Mouse (Mus musculus): ENCODE results near the gene Ttc36. TPM values are rescaled to one million over a fixed set of nuclear protein-coding genes. Genes with fewer than 3 reads are reported as not detected.

Ttc36 gene
- polyA plus RNA-seq (2016; fragmentation: Nextera tagmentation; extraction: Ambion mirVana) = 0.50 TPM in 1 of 2 replicates, not detected in the other

DNA sequence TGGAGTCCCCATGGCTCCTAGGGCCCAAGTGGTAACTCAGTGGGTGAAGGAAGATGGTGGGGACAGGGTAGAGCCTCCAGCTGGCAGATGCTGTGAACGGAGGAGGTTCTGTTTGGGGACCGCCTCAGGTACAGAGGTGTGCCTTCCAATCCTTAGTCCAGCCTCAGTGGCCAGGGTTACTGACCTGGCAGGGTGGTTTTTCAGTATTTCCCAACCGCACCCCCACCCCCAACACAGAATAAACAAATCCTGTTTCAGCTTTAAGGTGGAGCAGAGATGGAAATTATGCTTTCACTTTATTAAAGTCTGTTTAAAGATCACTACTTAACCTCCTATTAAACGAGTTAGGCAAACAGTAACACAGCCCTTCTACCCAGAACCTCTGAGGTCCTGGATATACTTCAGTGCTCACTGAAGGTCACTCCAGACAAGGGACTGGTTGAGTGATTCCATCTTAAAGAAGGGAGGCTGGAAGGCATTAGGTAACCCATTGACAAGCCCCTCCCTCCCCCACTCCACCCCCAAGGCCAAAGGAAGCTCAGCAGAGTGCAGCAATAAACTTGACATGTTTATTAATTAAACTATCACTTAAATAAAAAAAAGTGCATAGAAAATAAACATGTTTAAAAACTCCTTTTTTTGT, at the start of gene Ttc36:
Gene Ttc36 (minus strand): TSS at position 265 of the 643 bp plus-strand sequence.
- no peak within 1 kb of the TSS for H3K27ac ChIP-seq
- H3K9me3 ChIP-seq = no peaks in the 10 kb centered on the region
- no peak for DNase-seq (ENCODE audit: low spot score)
- peaks cover 23% of the 10 kb centered on the region for H3K4me1 ChIP-seq
- WGBS = 75% methylated on average over 4 of the region's 4 CpGs
- H3K4me3 ChIP-seq = no peak within 1 kb of the TSS
- H3K36me3 ChIP-seq = peaks cover 33% of the 10 kb centered on the region
- H3K27me3 ChIP-seq (ENCODE audit: insufficient read depth, poor library complexity, severe bottlenecking) = peaks cover 28% of the 10 kb centered on the region

DNA sequence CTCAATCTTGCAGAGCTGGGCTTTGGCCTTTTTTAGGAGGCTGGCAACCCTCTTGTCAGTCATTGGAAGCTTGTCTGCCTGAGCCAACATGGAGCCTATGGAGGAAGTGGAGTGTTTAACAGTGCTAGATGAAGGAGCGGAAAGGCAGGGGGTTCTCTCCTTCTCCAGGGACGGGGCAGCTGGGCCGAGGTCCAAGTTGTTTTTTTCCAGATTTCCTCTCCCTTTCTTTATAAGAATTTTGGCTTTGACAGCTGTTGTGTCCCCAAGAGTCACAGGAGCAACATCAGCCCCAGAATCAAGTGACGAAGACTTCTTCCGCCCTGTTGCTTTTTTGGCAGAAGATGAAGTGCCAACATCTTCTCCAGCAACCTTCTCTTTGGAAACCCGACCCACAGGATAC, 44.6 kb upstream of the Ttc36 start:
- H3K4me1 ChIP-seq = no peaks in the 10 kb centered on the region
- no peak for DNase-seq (ENCODE audit: low spot score)
- H3K9me3 ChIP-seq = no peaks in the 10 kb centered on the region
- no peaks in the 10 kb centered on the region for H3K27me3 ChIP-seq (ENCODE audit: insufficient read depth, poor library complexity, severe bottlenecking)
- peaks cover 82% of the 10 kb centered on the region for H3K36me3 ChIP-seq
- 93% methylated on average over 6 of the region's 6 CpGs for WGBS
- no peak overlapping the region for H3K27ac ChIP-seq
- no peak overlapping the region for H3K4me3 ChIP-seq

DNA sequence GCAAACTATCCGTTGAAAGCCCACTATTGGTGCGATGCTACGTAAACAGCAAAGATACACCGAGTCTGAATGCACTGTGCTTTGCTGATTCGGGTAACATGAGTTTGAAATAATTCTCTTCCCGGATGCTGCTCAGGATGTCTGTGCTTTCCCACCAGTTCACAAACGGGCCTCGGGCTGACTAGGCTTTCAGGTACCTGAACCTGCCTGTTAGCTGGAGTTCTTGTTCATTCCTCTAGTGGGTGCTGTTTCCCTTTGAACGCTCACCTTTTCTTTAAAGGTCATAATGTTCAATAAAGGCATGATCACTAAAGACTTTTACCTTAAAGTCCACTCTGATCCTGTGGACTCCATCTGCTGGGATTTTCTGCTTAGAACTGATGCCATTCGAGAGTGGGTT, 38.4 kb upstream of the Ttc36 start:
- Histone ChIP-seq H3K27me3 (ENCODE audit: insufficient read depth, poor library complexity, severe bottlenecking) (no peaks in the 10 kb centered on the region), H3K9me3 (no peaks in the 10 kb centered on the region), H3K27ac (no peak overlapping the region), H3K36me3 (peaks cover 90% of the 10 kb centered on the region), H3K4me1 (no peaks in the 10 kb centered on the region), H3K4me3 (no peak overlapping the region)
- WGBS = 87% methylated on average over 10 of the region's 10 CpGs
- no peak for DNase-seq (ENCODE audit: low spot score)

DNA sequence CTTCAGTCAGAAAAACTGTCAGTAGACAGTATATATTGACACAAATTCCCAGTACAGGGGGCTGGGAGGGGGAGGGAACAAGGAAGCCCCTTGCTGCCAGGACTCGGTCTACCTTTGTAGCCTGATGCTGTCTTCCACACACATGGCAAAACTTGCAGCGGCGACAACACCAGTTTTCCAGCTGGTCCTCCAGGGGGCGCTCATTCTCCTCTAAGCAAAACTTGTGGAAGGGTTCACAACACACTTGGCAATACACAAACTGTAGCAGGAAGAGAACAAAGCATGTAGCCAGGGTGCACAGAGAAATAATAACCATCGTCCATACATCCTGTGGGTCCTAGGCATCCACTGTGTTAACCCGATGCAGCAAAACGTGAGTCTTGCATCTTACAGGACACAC, 33.6 kb upstream of the Ttc36 start:
- Histone ChIP-seq H3K36me3 (peaks cover 92% of the 10 kb centered on the region), H3K9me3 (no peaks in the 10 kb centered on the region), H3K4me3 (no peak overlapping the region), H3K27ac (no peak overlapping the region), H3K27me3 (ENCODE audit: insufficient read depth, poor library complexity, severe bottlenecking) (no peaks in the 10 kb centered on the region), H3K4me1 (no peaks in the 10 kb centered on the region)
- peak; percentile 82 for DNase-seq (ENCODE audit: low spot score)
- WGBS = 56% methylated on average over 7 of the region's 7 CpGs

DNA sequence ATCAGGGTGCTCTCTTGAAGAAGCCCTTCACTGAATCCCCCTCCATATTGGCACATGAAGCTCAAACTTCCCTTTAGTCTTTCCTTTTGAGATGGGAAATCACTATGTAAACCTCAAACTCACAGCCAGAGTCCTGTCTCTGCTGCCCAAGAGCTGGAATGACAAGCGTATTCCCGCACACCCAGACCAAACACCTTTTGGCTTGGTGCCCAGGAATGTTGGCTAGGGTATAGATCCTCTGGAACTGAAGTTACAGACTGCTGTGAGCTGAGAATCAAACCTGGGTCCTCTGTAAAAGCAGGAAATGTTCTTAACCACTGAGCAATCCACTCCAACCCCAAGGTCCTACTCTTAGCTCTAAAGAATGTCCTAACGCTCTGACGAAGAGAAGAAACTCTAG, 29.5 kb upstream of the Ttc36 start:
- 86% methylated on average over 4 of the region's 4 CpGs for WGBS
- Histone ChIP-seq H3K4me3 (no peak overlapping the region), H3K36me3 (peaks cover 93% of the 10 kb centered on the region), H3K27ac (no peak overlapping the region), H3K9me3 (no peaks in the 10 kb centered on the region), H3K27me3 (ENCODE audit: insufficient read depth, poor library complexity, severe bottlenecking) (no peaks in the 10 kb centered on the region), H3K4me1 (no peaks in the 10 kb centered on the region)
- no peak for DNase-seq (ENCODE audit: low spot score)

DNA sequence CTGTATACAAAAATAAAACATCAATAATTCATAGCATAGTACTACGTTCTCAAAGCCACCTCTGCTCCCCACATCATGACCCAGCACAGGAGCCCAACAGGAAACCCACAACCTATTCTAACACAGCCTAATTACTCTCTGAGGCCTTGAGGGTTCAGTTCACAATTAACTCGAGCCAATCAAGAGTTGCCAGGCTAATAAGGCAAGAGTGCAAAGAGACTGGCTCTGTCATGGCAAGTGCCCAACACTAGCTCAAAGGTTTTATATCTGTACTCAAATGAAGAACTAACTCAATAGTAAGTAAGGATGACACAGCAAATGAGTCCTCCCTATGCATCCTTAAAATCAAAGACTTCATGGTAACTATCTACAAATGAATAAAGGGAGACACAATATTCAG, 27.6 kb upstream of the Ttc36 start:
- no peak overlapping the region for H3K4me3 ChIP-seq
- DNase-seq (ENCODE audit: low spot score) = no peak
- 86% methylated on average over 2 of the region's 2 CpGs for WGBS
- H3K4me1 ChIP-seq = no peaks in the 10 kb centered on the region
- H3K27me3 ChIP-seq (ENCODE audit: insufficient read depth, poor library complexity, severe bottlenecking) = no peaks in the 10 kb centered on the region
- peaks cover 97% of the 10 kb centered on the region for H3K36me3 ChIP-seq
- no peaks in the 10 kb centered on the region for H3K9me3 ChIP-seq
- no peak overlapping the region for H3K27ac ChIP-seq

DNA sequence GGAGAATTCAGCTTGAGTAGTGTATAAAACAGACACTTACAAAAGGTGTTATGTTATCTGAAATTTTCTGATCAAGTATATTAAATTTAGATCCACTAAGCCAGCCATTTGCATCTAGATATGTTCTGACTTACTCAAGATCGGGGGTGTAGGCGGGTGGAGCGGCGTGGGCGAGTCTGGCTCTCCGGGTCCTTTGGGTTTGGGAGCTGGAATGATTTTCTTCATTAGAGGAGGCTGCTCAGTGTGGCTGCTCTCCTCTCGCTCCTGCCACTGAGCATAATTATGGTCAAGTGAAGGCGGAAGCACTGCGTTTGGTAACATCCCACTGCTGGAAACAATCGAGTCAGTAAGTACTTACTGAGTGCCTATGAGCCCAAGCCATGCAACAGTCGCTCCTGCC, 26.1 kb upstream of the Ttc36 start:
- H3K4me1 ChIP-seq = no peaks in the 10 kb centered on the region
- no peak for DNase-seq (ENCODE audit: low spot score)
- H3K4me3 ChIP-seq = no peak overlapping the region
- no peaks in the 10 kb centered on the region for H3K27me3 ChIP-seq (ENCODE audit: insufficient read depth, poor library complexity, severe bottlenecking)
- no peaks in the 10 kb centered on the region for H3K9me3 ChIP-seq
- H3K27ac ChIP-seq = no peak overlapping the region
- peaks cover 97% of the 10 kb centered on the region for H3K36me3 ChIP-seq
- 96% methylated on average over 11 of the region's 11 CpGs for WGBS

DNA sequence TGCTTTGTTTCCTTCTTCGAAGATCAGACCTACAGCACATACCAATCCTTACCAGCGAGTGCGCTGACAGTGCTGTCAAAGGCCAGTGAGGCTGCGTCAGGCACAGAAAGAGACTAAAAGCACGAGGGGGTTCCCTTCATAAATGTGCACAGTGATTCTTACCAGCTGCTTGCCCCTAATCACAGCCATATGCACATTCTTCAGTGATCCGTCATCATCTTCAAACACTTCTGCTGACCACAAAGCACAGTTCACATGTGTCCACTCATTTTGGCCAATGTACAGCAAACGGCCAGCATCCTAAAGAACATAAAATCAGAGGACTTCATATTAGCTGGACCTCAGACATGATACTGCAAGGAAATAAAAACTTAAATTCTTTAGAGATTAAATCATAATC, 23.8 kb upstream of the Ttc36 start:
- DNase-seq (ENCODE audit: low spot score) = no peak
- Histone ChIP-seq H3K27ac (no peak overlapping the region), H3K4me1 (no peaks in the 10 kb centered on the region), H3K9me3 (no peaks in the 10 kb centered on the region), H3K36me3 (peaks cover 97% of the 10 kb centered on the region), H3K4me3 (no peak overlapping the region), H3K27me3 (ENCODE audit: insufficient read depth, poor library complexity, severe bottlenecking) (no peaks in the 10 kb centered on the region)
- 88% methylated on average over 7 of the region's 7 CpGs for WGBS

DNA sequence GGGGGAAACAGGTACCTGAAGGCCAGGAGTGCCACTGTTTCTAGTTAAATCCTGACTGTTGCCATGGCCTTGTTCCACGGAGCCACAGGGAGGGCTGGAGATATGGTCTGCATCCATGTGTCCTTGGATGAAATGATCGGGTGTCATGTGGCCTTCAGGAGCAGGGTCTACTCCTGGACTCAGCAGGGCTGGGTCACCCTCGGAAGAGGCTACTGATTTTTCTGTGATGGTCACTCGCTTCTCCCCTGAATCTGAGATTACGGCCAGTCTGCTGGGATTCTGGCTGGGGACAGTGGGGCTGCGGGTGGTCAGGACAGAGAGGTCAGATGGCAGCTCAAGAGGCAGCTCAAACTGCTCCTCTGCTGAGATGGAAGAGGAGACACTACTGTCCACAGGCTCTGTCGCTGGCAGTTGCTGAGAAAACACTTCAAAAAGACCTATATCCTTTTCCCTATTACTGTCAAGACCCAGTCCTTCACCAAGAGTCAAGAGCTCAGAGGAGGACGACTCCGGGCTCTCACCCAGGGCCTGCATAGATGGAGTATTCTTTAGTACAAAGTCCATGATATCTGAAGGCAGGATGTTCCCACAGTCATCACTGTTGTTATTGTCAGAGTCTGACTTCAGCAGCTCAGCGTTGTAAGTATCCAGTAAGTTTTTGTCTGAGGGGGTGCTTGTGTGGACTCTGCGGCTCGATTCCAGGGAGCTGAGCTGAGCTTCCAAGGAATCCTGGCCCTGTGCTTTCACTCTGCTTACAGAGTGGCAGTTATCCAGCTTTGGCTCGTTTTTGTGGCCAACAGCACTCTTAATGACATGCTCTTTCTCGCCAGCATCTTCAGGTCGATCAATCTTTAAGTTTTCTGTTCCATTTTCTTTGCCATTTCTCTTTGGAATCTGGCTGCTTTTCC, 17.3 kb upstream of the Ttc36 start:
- no peak for DNase-seq (ENCODE audit: low spot score)
- no peak overlapping the region for H3K27ac ChIP-seq
- peaks cover 100% of the 10 kb centered on the region for H3K36me3 ChIP-seq
- no peaks in the 10 kb centered on the region for H3K9me3 ChIP-seq
- no peak overlapping the region for H3K4me3 ChIP-seq
- no peaks in the 10 kb centered on the region for H3K4me1 ChIP-seq
- WGBS = 93% methylated on average over 15 of the region's 15 CpGs
- no peaks in the 10 kb centered on the region for H3K27me3 ChIP-seq (ENCODE audit: insufficient read depth, poor library complexity, severe bottlenecking)

DNA sequence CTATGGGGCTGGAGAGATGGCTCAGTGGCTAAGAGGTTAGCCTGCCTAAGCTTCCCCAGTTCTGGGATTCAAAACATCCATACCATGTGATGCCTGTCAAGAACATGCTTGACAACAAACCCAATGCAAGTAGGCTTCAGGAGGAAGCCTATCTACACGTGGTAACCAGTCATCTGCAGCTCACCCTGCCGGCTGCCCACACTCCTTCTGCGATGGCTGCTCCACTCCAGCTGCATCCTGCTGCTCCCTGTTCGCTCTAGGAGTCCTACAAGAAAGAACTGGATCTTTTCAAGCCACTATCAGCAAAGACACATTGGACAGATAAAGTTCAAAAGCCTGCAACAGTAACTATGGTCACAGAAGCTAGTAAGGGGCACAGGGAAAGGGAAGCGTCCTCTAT, 14.7 kb upstream of the Ttc36 start:
- no peak for DNase-seq (ENCODE audit: low spot score)
- Histone ChIP-seq H3K27ac (no peak overlapping the region), H3K4me3 (no peak overlapping the region), H3K9me3 (no peaks in the 10 kb centered on the region), H3K36me3 (peaks cover 100% of the 10 kb centered on the region), H3K27me3 (ENCODE audit: insufficient read depth, poor library complexity, severe bottlenecking) (no peaks in the 10 kb centered on the region), H3K4me1 (no peaks in the 10 kb centered on the region)
- WGBS = 60% methylated on average over 5 of the region's 5 CpGs

DNA sequence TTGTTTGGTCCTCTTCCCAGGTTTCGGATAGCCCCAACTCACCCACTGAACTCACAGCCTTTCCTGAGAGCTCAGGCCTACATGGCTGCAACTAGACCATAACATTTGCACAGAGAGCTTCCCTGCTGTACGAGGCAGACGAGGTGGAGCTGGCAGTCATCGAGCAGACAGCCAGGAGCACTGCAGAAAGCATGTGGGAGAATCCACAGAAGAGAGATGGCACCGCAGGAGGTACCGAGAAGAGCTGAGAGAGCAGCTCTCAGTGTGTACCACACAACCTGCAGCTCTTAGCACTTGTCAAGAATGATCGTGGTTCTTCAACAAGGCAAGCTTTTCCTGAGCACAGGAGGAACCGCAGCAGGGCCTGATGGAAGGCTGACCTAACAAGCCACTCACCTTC, 11.3 kb upstream of the Ttc36 start:
- no peaks in the 10 kb centered on the region for H3K4me1 ChIP-seq
- H3K27me3 ChIP-seq (ENCODE audit: insufficient read depth, poor library complexity, severe bottlenecking) = no peaks in the 10 kb centered on the region
- H3K4me3 ChIP-seq = no peak overlapping the region
- WGBS = 94% methylated on average over 8 of the region's 8 CpGs
- DNase-seq (ENCODE audit: low spot score) = no peak
- no peaks in the 10 kb centered on the region for H3K9me3 ChIP-seq
- H3K36me3 ChIP-seq = peaks cover 99% of the 10 kb centered on the region
- no peak overlapping the region for H3K27ac ChIP-seq

DNA sequence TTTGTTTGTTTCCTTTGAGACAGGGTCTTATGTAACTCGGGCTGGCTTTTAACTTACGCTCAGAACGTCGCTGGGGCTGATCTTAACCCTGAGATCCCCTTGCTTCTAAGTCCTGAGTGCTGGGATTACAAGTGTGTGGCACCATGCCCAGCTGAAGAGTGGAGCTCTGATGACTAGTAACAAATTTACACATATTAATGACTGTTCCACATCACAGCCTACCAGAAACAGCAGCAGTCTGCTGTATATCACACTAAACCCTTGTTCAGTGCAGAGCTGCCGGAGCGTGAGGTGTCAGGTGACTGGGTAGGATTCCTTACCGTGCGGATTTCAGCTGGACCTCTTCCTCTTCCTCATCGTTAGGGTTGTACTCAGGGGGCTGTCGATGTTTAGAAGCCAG, 7.4 kb upstream of the Ttc36 start:
- no peaks in the 10 kb centered on the region for H3K27me3 ChIP-seq (ENCODE audit: insufficient read depth, poor library complexity, severe bottlenecking)
- no peak overlapping the region for H3K27ac ChIP-seq
- 87% methylated on average over 10 of the region's 10 CpGs for WGBS
- H3K9me3 ChIP-seq = no peaks in the 10 kb centered on the region
- H3K4me3 ChIP-seq = no peak overlapping the region
- no peaks in the 10 kb centered on the region for H3K4me1 ChIP-seq
- DNase-seq (ENCODE audit: low spot score) = no peak
- H3K36me3 ChIP-seq = peaks cover 97% of the 10 kb centered on the region

DNA sequence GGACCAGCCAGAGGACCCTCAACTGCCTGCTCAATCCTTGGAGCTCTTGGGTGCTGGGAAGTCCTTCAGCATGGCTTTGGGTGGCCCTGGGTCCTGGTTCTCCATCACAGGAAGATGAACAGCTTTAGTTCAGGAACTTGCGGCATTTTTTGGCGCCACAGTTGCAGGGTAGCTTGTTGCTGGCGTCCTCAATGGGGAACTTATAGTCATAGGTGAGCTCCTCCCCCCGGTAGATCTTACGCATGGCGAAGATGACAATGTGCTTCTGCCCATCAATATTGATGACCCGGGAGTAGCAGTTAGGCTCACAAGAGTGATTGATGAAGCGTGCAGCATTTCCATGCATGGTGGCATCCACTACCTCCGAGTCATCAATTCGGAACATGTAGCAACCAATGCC, 4.9 kb upstream of the Ttc36 start:
- no peak for DNase-seq (ENCODE audit: low spot score)
- no peak overlapping the region for H3K27ac ChIP-seq
- H3K9me3 ChIP-seq = no peaks in the 10 kb centered on the region
- H3K4me1 ChIP-seq = no peaks in the 10 kb centered on the region
- H3K36me3 ChIP-seq = peaks cover 80% of the 10 kb centered on the region
- no peak overlapping the region for H3K4me3 ChIP-seq
- 0 out of 2 replicates have a peak, but pooled peaks cover under 1% of the 10 kb centered on the region for H3K27me3 ChIP-seq (ENCODE audit: insufficient read depth, poor library complexity, severe bottlenecking)
- 94% methylated on average over 10 of the region's 10 CpGs for WGBS

Data from heart, embryonic 10.5 days (tissue).